Mouse (Mus musculus): ENCODE measurements around the gene Rpl36-ps4.

DNA sequence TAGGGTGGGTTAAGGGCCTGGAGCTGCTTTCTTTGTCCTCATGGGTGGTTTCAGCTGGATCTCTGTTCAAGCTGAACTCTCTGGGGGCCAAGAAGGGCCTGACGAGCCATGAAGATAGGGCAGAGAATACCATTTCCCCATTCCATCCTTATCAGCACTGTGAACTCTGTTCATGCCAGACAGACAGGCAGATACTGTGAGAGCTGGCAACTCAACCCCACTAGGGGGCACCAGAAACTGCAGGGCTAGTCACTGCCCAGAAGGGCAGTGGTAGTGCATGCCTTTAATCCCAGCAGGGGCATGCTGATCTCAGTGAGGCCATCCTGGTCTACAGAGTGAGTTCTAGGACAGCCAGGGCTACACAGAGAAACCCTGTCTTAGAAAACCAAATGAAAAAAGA lies 38.2 kb upstream of the Rpl36-ps4 start:
- peak; percentile 77 for TF ChIP-seq CTCF (IDR thresholded peaks at IDR 0.05; ENCODE audit: low read depth)
- no peak for TF ChIP-seq EP300 (optimal IDR thresholded peaks at IDR 0.05)
